Mouse (Mus musculus): Measurements from ENCODE around the gene Ehd1.
"Not testable (repeated sequence)": the region's sequence is repeated elsewhere in the genome, so short reads cannot be mapped to it uniquely, and the experiment has no call there.

Ehd1 gene

GRCm38 (mm10) chr19:6300402-6300841 is 23.9 kb downstream of the Ehd1 start:
- DNase-seq (ENCODE audit: low read depth, low spot score), result no peak

- DNase-seq (ENCODE audit: low read depth, low spot score), result no peak
These were observed 25.6 kb downstream of the Ehd1 start for GRCm38 (mm10) chr19:6302114-6302513.

GRCm38 (mm10) chr19:6302522-6302921 is 26.0 kb downstream of the Ehd1 start:
- peak; percentile 50 for DNase-seq (ENCODE audit: low read depth, low spot score)

GRCm38 (mm10) chr19:6303831-6304230 is 27.3 kb downstream of the Ehd1 start:
- no peak for DNase-seq (ENCODE audit: low read depth, low spot score)

GRCm38 (mm10) chr19:6304787-6305516 is 28.4 kb downstream of the Ehd1 start:
- DNase-seq (ENCODE audit: low read depth, low spot score), result peak; percentile 91

GRCm38 (mm10) chr19:6305517-6306115 is 29.1 kb downstream of the Ehd1 start:
- DNase-seq (ENCODE audit: low read depth, low spot score), result peak; percentile 11

- peak; percentile 69 for DNase-seq (ENCODE audit: low read depth, low spot score)
These were observed 29.6 kb downstream of the Ehd1 start, which contains the start of gene Cdc42bpg for GRCm38 (mm10) chr19:6306137-6306551. Cdc42bpg (plus strand) TSS chr19:6306456.

- peak; percentile 88 for DNase-seq (ENCODE audit: low read depth, low spot score)
These were observed 30.1 kb downstream of the Ehd1 start for GRCm38 (mm10) chr19:6306586-6306985.

- DNase-seq (ENCODE audit: low read depth, low spot score), result no peak
These were observed 31.4 kb downstream of the Ehd1 start for GRCm38 (mm10) chr19:6307733-6308531.

GRCm38 (mm10) chr19:6310181-6310580 is 33.7 kb downstream of the Ehd1 start:
- no peak for DNase-seq (ENCODE audit: low read depth, low spot score)

- DNase-seq (ENCODE audit: low read depth, low spot score), result not testable (repeated sequence)
These were observed 35.3 kb downstream of the Ehd1 start for GRCm38 (mm10) chr19:6311783-6312182.

- no peak for DNase-seq (ENCODE audit: low read depth, low spot score)
These were observed 37.3 kb downstream of the Ehd1 start for GRCm38 (mm10) chr19:6313796-6314195.

- DNase-seq (ENCODE audit: low read depth, low spot score), result no peak
These were observed 38.0 kb downstream of the Ehd1 start for GRCm38 (mm10) chr19:6314513-6314912.

- DNase-seq (ENCODE audit: low read depth, low spot score), result no peak
These were observed 39.0 kb downstream of the Ehd1 start for GRCm38 (mm10) chr19:6315573-6315972.

- no peak for DNase-seq (ENCODE audit: low read depth, low spot score)
These were observed 41.6 kb downstream of the Ehd1 start for GRCm38 (mm10) chr19:6318145-6318544.

GRCm38 (mm10) chr19:6321358-6321757 is 44.8 kb downstream of the Ehd1 start:
- DNase-seq (ENCODE audit: low read depth, low spot score), result no peak

- DNase-seq (ENCODE audit: low read depth, low spot score), result no peak
These were observed 45.5 kb downstream of the Ehd1 start for GRCm38 (mm10) chr19:6321786-6322621.

GRCm38 (mm10) chr19:6324751-6325150 is 48.2 kb downstream of the Ehd1 start:
- DNase-seq (ENCODE audit: low read depth, low spot score), result no peak

GRCm38 (mm10) chr19:6331178-6331577 is 54.7 kb downstream of the Ehd1 start:
- no peak for DNase-seq (ENCODE audit: low read depth, low spot score)

- no peak for DNase-seq (ENCODE audit: low read depth, low spot score)
These were observed 55.4 kb downstream of the Ehd1 start for GRCm38 (mm10) chr19:6331719-6332516.
